ENCODE assay signal across 30 mouse cellular contexts in the genomic region with DNA sequence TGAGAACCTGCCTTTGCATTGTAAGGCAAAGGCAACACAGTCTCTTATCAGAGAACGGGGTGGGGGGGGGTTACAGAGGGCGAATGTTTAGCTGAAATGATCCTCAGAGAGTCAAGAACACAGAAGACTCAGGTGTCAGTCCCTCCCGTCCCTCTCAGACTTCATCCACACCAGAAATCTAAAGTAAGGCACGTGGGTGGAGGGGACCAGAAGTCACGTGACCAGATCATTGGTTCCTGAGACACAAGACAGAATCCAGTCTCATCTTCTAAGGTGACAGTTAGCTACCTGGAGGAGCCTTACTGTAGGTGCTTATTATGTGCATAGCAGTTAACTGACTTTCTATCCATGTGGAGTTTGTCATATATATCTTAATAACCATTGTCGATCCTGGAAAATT.
"Had no signal": no experiment of that assay in that cellular context is flagged by ENCODE, and none has a peak within 500 bp of the region (broad histone marks: within the 10 kb centered on the region; RNA-seq: fewer than 3 reads in every experiment).

No protein-coding gene starts in this region.

- H3K9me3 ChIP-seq: limb, embryonic 10.5 days; limb, embryonic 12.5 days; limb, embryonic 13.5 days; limb, embryonic 15.5 days; liver, embryonic 12.5 days; liver, embryonic 13.5 days; liver, embryonic 15.5 days; lung, embryonic 15.5 days; midbrain, embryonic 10.5 days; midbrain, embryonic 12.5 days; midbrain, embryonic 15.5 days; neural tube, embryonic 12.5 days had no signal

- DNase-seq: left cerebral cortex, postnatal 4 days; liver; liver, embryonic 13.5 days; liver, postnatal 0 days; lung, adult 18-20 months; lung, adult 2 months; lung, embryonic 14.5 days; lung, postnatal 10 days; lung, postnatal 14 days; lung, postnatal 36 days; lung, postnatal 4 days; midbrain, embryonic 14.5 days had no signal

- H3K27ac ChIP-seq: limb, embryonic 10.5 days; limb, embryonic 12.5 days; limb, embryonic 13.5 days; limb, embryonic 15.5 days; liver, embryonic 12.5 days; liver, embryonic 13.5 days; liver, embryonic 14.5 days; liver, embryonic 15.5 days; lung, embryonic 15.5 days; macrophage; midbrain, embryonic 10.5 days; midbrain, embryonic 12.5 days; midbrain, embryonic 15.5 days; neural tube, embryonic 12.5 days had no signal

- H3K36me3 ChIP-seq: limb, embryonic 10.5 days; limb, embryonic 12.5 days; limb, embryonic 13.5 days; limb, embryonic 15.5 days; liver, embryonic 12.5 days; liver, embryonic 13.5 days; liver, embryonic 15.5 days; lung, embryonic 15.5 days; midbrain, embryonic 10.5 days; midbrain, embryonic 12.5 days; midbrain, embryonic 15.5 days; neural tube, embryonic 12.5 days had no signal

- H3K27me3 ChIP-seq: liver, embryonic 12.5 days; liver, embryonic 13.5 days; liver, embryonic 15.5 days; lung, embryonic 15.5 days; midbrain, embryonic 15.5 days; neural tube, embryonic 12.5 days had no signal

- H3K4me1 ChIP-seq: limb, embryonic 10.5 days; limb, embryonic 12.5 days; limb, embryonic 13.5 days; limb, embryonic 15.5 days; liver, embryonic 12.5 days; liver, embryonic 13.5 days; liver, embryonic 15.5 days; lung, embryonic 15.5 days; midbrain, embryonic 12.5 days; midbrain, embryonic 15.5 days; neural tube, embryonic 12.5 days had no signal

- H3K9ac ChIP-seq: limb, embryonic 12.5 days; limb, embryonic 13.5 days; limb, embryonic 15.5 days; liver, embryonic 12.5 days; liver, embryonic 13.5 days; liver, embryonic 14.5 days; liver, embryonic 15.5 days; liver, postnatal 0 days; lung, embryonic 14.5 days; lung, embryonic 15.5 days; midbrain, embryonic 12.5 days; midbrain, embryonic 15.5 days; neural tube, embryonic 12.5 days had no signal

- H3K4me2 ChIP-seq: limb, embryonic 12.5 days; limb, embryonic 13.5 days; limb, embryonic 15.5 days; liver, embryonic 11.5 days; liver, embryonic 12.5 days; liver, embryonic 13.5 days; liver, embryonic 15.5 days; lung, embryonic 14.5 days; lung, embryonic 15.5 days; midbrain, embryonic 11.5 days; midbrain, embryonic 12.5 days; midbrain, embryonic 15.5 days; neural tube, embryonic 12.5 days had no signal

- H3K4me3 ChIP-seq: limb, embryonic 10.5 days; limb, embryonic 12.5 days; limb, embryonic 13.5 days; limb, embryonic 15.5 days; liver, embryonic 12.5 days; liver, embryonic 13.5 days; liver, embryonic 15.5 days; lung, embryonic 15.5 days; megakaryocyte, embryonic 14.5 days; midbrain, embryonic 10.5 days; midbrain, embryonic 12.5 days; midbrain, embryonic 15.5 days; neural tube, embryonic 12.5 days had no signal

- ATAC-seq: liver, embryonic 12.5 days; liver, postnatal 0 days; lung, postnatal 0 days; midbrain, embryonic 15.5 days; midbrain, embryonic 16.5 days had no signal
